Mouse (Mus musculus) ES-E14 (cell line): ENCODE results near the gene Itpr1.

Source experiments
- CHD2 ChIP-seq: IDR thresholded peaks from 2 replicates; pipeline ENCODE4 v1.6.1; 2014; ENCODE audit warnings: mild to moderate bottlenecking, low read depth, low read length, inconsistent platforms
- HCFC1 ChIP-seq: IDR thresholded peaks from 2 replicates; pipeline ENCODE4 v1.6.1; 2012; ENCODE audit warnings: low read length, inconsistent platforms, borderline replicate concordance; ENCODE audit not compliant: insufficient read depth
- ZC3H11A ChIP-seq: IDR thresholded peaks from 2 replicates; pipeline ENCODE4 v1.6.1; 2012; ENCODE audit warnings: low read depth, mild to moderate bottlenecking, inconsistent platforms, low read length, borderline replicate concordance

DNA sequence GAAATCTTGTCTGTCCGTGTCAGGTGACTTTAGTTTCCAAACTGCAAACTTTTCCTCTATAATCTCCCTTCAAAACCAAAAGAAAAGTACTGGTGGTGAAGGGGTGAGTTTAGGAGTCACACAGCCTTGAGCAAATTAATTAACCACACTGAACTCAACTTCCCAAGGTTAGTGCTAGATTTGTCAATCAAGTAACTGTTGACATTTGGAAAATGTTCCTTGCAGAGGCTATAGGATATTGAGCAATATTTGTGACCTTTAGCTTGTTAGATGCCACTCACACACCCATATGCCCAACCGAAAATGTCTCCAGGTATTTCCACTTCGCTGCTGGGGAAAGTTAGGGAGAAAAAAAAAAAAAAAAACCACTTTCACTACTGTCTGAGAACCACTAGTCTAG, 259.0 kb downstream of the Itpr1 start:
- TF ChIP-seq HCFC1 (no peak), CHD2 (no peak), ZC3H11A (no peak)
